Mouse (Mus musculus): ENCODE results near the gene Wbp4.

- TF ChIP-seq CTCF (IDR thresholded peaks at IDR 0.05; ENCODE audit: borderline replicate concordance, control insufficient read depth, extremely low read depth, insufficient read depth, low read length, poor library complexity) (no peak), POLR2A (IDR thresholded peaks at IDR 0.05; ENCODE audit: control insufficient read depth, extremely low read depth, insufficient read depth, low read length, poor library complexity) (no peak)
These were observed 40.7 kb downstream of the Wbp4 start for GRCm38 (mm10) chr14:79440655-79441054.

Measured in thymus, adult 2 months (tissue).